Mouse (Mus musculus) heart, adult 8-10 months (tissue): Measurements from ENCODE around the gene Gm4952. TPM values are rescaled to one million over a fixed set of nuclear protein-coding genes. Genes with fewer than 3 reads are reported as not detected.

Source experiments
- DNase-seq: peaks from one replicate; pipeline ENCODE4 v3.0.0; 2022; ENCODE audit warnings: low spot score
- total RNA-seq, 4 experiments: library from RNA; stranded (reverse); gene quantifications; 2 replicates each; pipeline ENCODE4 v1.2.4; 2022

Gene Gm4952
- not detected for total RNA-seq

- DNase-seq, result no peak
Measured at GRCm38 (mm10) chr19:12599674-12600073, at the start of gene Gm4952. Gene Gm4952 (plus strand): TSS chr19:12599974.

- DNase-seq, result no peak
Measured at GRCm38 (mm10) chr19:12550005-12550942, 49.5 kb upstream of the Gm4952 start.

GRCm38 (mm10) chr19:12556293-12556692 lies 43.5 kb upstream of the Gm4952 start:
- DNase-seq, result no peak

GRCm38 (mm10) chr19:12558219-12558618 lies 41.6 kb upstream of the Gm4952 start:
- no peak for DNase-seq

GRCm38 (mm10) chr19:12564197-12564596 lies 35.6 kb upstream of the Gm4952 start:
- DNase-seq, result no peak

DNA sequence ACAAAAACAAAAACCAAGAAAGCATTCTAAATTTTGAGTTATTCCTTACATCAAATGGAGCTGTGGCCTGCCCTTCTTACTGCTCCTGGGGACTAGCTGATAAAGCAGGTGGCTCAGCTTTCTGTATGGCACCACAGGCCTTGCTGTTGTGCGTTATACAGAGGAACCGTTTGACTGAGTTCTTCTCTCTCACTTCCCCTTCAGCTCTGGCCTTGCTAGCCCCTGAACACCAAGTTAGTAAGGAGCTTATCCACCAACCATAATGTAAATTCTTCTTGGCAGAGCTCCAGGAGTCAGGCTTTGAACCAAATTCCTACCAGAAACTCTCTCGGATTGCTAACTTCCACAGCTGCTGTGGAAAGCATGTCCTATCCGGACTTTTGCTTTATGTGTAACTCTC lies 32.8 kb upstream of the Gm4952 start:
- no peak for DNase-seq

- no peak for DNase-seq
Measured at GRCm38 (mm10) chr19:12570866-12571265, 28.9 kb upstream of the Gm4952 start.

DNA sequence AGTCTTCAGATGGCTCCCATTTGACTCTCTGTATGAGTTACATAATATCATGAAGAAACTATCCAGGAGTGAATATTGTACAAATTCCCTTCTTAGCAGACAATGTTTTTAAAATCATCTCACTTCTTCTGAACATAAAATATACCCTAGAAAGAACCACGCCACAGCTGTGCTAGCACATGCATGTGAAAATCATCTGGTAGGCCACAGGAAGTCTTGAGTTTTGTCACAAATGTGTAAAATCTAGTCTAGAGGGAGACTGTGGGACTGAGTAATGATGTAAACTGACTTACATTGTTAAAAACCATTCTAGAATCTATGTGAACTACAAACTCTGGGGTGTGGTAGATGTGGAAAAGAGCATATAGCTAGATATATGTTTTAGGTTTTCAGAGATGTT lies 28.1 kb upstream of the Gm4952 start:
- DNase-seq, result no peak

DNA sequence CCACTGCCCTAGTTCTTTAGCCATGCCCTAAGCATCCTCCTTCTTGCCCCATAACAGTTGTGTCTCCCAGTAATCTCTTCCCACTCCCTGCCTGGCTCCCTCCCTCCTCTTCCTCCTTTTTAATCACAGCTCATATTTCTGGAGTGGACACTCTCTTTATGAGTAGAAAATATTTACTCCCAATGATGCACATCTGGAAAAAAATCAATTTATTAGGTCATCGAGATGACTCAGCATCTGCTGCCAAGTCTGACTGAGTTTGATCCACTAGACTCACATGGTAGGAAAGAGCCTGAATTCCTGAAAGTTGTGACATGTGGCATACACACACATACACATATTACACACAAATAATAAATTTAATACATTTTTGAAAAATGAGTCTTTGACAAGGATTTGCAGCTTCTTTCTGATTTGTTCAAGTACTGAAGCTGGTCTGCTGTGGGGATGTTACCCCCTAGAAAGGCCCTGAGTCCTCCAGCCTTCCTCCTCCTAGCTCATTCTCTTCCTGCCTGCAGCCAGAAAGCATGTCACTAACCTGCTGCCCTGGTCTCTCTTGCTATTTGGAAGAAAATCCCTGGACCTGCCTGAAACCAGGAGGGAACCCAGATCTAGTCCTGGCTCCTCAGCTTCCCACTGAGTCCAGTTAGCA lies 27.0 kb upstream of the Gm4952 start:
- DNase-seq, result peak; percentile 40

- DNase-seq, result peak; percentile 98
Measured at GRCm38 (mm10) chr19:12573266-12574011, 26.3 kb upstream of the Gm4952 start.

DNA sequence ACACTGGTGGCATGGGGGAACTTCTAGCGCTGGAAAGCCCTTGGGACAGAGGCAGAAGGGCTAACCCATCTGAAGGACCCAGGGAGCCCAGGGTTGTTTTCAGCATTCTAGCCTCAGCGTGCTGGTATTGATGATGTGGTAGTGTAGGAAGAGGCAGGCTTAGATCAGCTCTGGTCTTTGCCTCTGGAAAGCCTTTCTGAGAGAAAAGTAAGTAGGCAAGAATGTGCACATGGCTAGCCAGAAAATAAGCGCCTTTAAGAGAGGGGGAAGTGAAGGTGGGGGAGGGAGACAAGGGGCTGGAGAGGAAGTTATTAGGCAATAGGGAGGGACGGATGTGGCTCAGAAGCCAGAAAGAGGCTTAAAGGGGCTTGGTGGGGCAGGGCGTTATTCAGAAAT lies 25.8 kb upstream of the Gm4952 start:
- DNase-seq, result peak; percentile 52

DNA sequence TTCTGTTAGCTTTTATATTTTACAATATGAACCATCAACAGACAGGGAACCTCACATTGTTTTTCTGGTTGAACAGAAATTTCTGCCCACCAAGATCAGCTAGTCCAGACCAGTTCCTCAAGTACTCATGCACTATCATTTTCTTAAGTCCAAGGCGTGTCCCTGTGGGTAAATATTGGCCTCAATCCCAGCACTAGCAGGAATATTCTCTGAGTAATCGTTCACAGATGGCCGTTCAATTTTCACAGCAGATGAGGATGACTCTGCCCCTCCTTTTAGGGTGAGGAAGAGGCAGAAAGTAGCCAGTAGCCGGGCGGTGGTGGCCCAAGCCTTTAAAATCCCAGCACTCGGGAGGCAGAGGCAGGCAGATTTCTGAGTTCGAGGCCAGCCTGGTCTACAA lies 24.7 kb upstream of the Gm4952 start:
- DNase-seq, result peak; percentile 71

GRCm38 (mm10) chr19:12575514-12575913 lies 24.3 kb upstream of the Gm4952 start:
- no peak for DNase-seq

DNA sequence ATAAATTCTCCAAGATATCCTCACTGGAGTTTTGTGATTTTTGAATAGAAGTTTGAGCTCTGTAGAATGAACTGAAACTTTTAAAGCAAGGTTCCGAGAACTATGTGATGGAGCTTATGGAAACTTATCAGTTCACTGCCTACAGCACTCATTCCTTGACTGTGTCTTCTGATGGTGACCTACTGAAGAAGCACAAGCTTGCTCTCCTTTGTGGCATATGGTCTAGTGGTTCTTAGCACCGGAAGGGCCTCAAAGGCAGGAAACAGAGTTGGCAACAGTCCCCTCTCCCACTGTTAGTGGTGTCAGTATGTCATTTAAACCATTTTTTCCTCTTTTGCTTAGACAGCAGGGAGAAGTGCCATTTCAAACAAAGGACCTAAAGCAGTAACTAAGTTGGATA lies 23.1 kb upstream of the Gm4952 start:
- no peak for DNase-seq

- peak; percentile 62 for DNase-seq
Measured at GRCm38 (mm10) chr19:12585310-12585709, 14.5 kb upstream of the Gm4952 start.

- DNase-seq, result peak; percentile 83
Measured at GRCm38 (mm10) chr19:12591908-12592307, 7.9 kb upstream of the Gm4952 start.

DNA sequence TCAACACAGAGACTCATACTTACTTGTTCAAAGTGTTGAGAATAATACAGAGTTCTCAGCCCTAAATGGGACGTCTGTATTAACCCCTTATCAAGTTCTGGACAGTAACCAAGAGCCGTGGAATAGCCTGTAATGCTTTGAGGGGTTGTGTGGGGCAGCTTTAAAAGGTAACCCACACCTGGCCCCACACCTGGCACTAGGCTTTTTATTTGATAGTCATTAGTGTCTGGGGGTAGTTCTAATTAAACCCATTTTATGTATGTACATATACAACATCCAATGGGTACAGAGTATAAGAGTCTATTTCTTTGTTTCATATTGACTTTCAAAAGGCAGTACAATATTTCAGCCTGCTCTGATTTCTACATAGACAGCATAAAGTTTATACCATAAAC lies 4.6 kb upstream of the Gm4952 start:
- DNase-seq, result no peak

DNA sequence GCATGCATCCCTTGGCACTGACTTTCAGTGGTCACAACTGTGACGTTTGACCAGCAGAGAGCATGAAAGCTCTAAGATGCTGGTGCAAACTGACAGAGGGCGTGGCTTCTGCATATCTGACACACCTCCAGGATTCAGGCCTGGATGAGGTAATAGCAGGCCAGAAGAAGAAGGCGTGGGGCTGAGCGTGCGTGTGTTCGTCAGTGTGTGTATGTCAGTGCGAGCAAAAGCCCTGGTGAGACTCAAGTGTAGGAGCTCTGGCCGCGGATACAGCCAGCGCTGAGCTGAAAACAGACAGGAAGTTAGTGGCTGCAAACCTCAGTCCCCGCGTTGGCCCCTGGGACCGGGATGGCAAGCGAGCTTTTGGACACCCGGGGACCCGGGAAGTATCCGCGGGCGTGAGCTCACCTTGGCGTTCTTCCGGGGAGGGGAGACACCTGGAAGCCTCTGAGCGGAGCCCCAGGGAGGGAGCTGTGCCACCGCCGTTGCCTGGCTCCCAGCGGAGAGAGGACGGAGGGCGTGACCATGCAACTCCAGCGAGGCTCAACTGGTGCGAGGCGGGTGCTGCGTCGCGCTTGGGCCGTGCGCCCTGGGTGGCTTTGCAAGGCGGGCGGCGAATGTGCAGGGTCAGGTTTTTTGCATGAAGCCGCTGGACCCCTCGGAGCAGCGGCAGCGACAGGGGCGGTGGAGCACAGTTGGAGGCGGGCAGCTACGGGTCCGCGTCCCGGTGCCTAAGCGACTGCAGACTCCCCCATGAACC lies 4.1 kb upstream of the Gm4952 start:
- DNase-seq, result no peak

DNA sequence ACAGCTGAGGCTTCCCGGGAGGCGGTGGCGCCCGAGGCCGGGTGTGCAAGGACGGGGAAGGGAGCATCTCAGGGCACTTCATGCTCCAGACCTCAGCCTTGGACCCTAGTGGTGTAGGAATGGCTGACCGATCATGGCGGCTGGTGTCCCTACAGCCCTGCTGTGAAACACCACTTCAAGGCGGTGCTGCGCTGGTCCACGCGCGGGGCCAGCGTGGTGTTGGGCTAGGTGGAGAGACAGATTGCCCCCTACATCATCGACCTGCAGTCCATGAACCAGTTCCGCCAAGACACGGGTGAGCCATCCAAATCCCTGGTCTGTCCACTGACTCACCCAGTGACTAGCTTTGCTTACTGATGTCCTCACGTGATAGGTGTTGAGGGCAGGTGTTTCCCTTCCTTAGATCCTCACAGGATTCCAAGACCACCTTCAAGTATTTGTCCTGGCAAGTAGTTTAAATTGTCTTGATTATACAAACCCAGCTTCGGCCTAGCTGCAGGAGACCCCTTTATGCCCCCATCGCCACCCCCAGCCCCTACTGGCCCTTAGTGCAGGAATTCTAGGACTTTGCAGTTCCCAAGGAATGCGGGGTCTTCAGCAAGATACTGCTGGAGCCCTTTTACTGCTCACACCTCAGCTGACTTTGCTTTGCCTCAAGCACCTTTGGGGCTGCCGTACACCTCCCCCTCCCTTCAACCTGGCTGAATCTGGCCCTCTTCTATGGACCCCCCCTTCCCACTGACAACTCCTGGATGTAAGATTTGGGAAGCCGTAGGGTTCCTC lies 3.3 kb upstream of the Gm4952 start:
- DNase-seq, result no peak

- no peak for DNase-seq
Measured at GRCm38 (mm10) chr19:12597073-12597405, 2.7 kb upstream of the Gm4952 start.

GRCm38 (mm10) chr19:12598674-12599073 lies 1.1 kb upstream of the Gm4952 start:
- no peak for DNase-seq
